Mouse (Mus musculus): ENCODE data around the gene Rnase12.
"Not testable (repeated sequence)": the region's sequence is repeated elsewhere in the genome, so short reads cannot be mapped to it uniquely, and the experiment has no call there.

Rnase12 gene

DNA sequence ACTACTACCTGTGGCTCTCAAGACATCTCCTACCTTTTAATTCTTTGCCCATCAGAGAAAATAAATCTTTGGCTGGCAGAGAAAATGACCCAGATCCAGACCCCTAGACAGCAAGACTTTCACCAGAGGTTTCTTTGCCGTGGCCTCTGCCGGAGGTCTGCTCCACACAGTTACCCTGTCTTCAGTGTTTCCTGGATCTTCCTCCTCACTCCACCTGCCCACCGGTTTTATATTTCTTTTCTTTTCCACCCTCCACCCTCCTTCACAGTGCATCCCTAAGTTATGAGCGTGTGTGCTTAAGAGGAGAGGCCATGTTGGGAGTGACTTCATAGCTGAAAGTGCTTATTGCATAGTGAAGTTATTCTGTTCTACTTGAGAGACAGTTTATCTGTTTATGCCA lies 34.0 kb downstream of the Rnase12 start:
- DNase-seq (ENCODE audit: low read depth, low spot score) = no peak

DNA sequence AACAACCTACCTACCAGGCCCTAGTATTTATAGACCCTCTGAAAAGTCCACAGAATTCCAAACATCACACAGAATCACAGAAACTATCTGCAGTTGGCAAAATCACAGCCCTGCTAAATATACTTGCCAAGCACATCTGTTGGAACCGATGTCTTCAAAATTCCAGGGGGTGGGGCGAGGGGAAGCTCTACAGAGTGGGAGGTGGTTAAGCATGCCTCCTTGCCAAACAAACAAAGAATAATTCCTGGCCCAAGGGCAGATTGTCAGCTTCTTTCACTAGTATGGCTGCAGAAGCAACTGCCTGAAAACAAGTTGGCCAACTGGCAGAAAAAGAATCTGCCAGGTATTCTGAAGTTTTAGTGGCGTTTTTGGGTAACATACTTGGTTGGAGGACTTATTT lies 40.2 kb downstream of the Rnase12 start:
- DNase-seq (ENCODE audit: low read depth, low spot score) = no peak

GRCm38 (mm10) chr14:51015780-51016179 lies 41.7 kb downstream of the Rnase12 start:
- DNase-seq (ENCODE audit: low read depth, low spot score) = no peak

DNA sequence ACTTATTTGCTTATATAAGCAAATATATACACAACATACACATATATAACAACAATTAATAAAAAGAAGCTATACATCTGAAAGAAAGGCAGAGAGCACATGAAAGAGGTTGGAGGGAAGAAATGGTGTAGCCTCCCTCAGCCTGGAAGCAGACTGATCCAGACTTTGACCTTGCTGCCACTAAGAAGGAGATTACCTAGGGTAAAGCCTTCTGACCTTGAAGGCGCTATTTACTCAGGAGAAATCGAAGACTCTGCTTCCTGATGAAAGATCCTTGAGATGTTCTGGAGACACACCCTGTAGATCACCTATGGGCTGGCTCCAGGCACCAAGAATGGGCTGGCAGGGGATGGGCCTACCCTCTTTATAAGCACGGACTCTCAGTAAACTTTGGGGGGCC lies 42.7 kb downstream of the Rnase12 start:
- not testable (repeated sequence) for DNase-seq (ENCODE audit: low read depth, low spot score)

DNA sequence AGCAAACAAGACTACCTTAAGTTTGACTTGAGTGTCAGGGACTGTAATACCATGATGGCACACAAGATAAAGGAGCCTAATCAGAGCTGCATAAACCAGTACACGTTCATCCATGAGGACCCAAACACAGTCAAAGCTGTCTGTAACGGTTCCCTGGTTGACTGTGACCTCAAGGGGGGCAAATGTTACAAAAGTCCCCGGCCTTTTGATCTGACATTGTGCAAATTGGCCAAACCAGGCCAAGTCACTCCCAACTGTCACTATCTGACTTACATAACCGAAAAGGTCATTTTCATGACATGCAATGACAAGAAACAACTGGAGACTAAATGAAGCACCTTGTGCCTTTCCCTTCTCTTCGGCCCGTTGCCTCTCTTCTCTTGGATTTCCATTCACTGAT lies 47.9 kb downstream of the Rnase12 start:
- DNase-seq (ENCODE audit: low read depth, low spot score) = no peak

GRCm38 (mm10) chr14:51008781-51009180 lies 48.7 kb downstream of the Rnase12 start:
- no peak for DNase-seq (ENCODE audit: low read depth, low spot score)

DNA sequence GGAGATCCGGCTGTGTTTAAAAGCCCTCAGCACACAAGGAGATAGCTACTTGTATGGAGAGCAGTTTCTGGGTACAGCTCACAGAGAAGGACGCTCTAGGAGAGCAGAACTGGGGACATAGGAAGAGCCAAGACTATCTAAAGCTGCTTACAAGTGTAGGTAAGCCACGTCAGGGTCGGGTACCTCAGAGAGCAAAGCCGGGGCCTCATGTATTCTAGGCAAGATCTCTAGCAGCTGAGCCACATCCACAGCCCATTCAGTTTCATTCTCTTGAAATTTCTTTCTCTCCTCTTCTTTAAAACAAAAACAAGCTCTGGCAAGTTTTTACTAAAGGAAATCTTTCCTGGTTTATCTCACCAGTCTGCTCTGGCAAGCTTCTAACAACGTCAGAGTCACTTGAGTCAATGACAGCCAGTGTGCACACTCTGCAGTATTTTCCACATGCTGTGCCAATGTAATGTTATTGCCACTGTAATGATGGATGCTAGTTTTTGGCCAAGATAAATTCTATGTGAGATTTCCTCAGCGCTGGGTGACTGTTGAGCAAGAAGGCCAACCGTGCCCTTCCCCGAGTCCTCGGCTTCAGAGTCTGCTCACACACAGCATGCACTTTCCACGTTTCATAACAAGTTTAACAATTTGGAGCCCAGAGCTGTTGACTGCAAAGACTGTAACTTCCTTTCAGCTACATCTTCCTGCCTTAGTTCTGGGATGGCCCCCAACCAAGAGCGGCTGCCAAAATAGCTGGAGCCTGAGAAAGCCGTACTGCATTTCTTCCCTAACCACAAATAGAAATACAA lies 49.3 kb downstream of the Rnase12 start:
- DNase-seq (ENCODE audit: low read depth, low spot score) = no peak

- DNase-seq (ENCODE audit: low read depth, low spot score) = no peak
Measured at GRCm38 (mm10) chr14:51007152-51007801, 50.2 kb downstream of the Rnase12 start, which contains the start of gene Rnase10. Gene Rnase10, plus strand, starts transcription at chr14:51007751.
